Mouse (Mus musculus): ENCODE measurements around the gene Hist1h1e.

DNA sequence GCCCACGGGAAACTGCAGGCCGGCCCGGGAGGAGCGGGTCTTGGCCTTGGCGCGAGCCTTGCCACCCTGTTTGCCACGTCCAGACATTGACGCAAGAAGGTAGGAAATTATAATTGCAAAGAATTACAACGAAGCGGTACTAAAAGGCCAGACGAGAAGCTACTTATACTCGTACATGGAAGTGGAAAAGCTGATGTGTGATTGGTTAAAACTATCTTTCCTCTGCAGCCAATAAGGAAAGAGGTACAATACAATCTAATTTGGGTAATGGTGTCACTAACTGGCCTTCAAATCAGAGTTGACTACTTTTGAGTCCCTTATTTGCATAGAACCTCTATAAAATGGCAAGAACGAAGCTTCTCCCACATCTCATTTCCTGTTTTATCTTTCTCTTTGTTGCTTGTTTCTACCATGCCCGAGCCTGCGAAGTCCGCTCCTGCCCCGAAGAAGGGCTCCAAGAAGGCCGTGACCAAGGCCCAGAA is 51.3 kb downstream of the Hist1h1e start, which contains the start of the genes Hist1h2ae and Hist1h2bg:
- peak; percentile 94 for TF ChIP-seq CHD2 (IDR thresholded peaks at IDR 0.05; ENCODE audit: low read length)
- TF ChIP-seq POLR2AphosphoS2 (IDR thresholded peaks at IDR 0.05; ENCODE audit: low read depth, low read length) = no peak
- no peak for TF ChIP-seq CTCF (conservative IDR thresholded peaks at IDR 0.05 in 1 of 2, IDR thresholded peaks at IDR 0.05 in 1 of 2; ENCODE audit: low read depth in 2 of 2, low read length in 2 of 2)
- no peak for TF ChIP-seq EP300 (IDR thresholded peaks at IDR 0.05; ENCODE audit: low read length)
- TF ChIP-seq JUND (conservative IDR thresholded peaks at IDR 0.05; ENCODE audit: low read depth, low read length) = peak; percentile 74; the same call in 1 of the 2 replicates
- TF ChIP-seq TCF12 (IDR thresholded peaks at IDR 0.05; ENCODE audit: low read depth, low read length) = peak; percentile 96
- peak; percentile 81 for TF ChIP-seq POLR2A (IDR thresholded peaks at IDR 0.05; ENCODE audit: low read depth, low read length)
- peak; percentile 76; the same call in 1 of the 2 replicates for TF ChIP-seq MEF2A (IDR thresholded peaks at IDR 0.05; ENCODE audit: borderline replicate concordance, low read depth, low read length)
- TF ChIP-seq E2F4 (IDR thresholded peaks at IDR 0.05; ENCODE audit: insufficient replicate concordance, low read depth, low read length) = 0 out of 2 replicates have a peak, but pooled peaks have one; percentile 62
- no peak for TF ChIP-seq UBTF (IDR thresholded peaks at IDR 0.05; ENCODE audit: low read depth, low read length)
- no peak for TF ChIP-seq USF2 (conservative IDR thresholded peaks at IDR 0.05; ENCODE audit: low read depth, low read length)
- no peak for TF ChIP-seq USF1 (IDR thresholded peaks at IDR 0.05; ENCODE audit: low read depth, low read length)
- TF ChIP-seq SIN3A (IDR thresholded peaks at IDR 0.05; ENCODE audit: low read length) = no peak; the same call in none of the 2 replicates
